Mouse (Mus musculus): ENCODE data around the gene Atn1. TPM values are rescaled to one million over a fixed set of nuclear protein-coding genes. Genes with fewer than 3 reads are reported as not detected.

Atn1 gene
- total and polyA plus RNA-seq, 3 experiments = 1.6 to 43.2 TPM; not detected in 1

- peak within 1 kb of the TSS; percentile 71 for H3K9ac ChIP-seq (ENCODE audit: control insufficient read depth, low read depth, low read length, poor library complexity, severe bottlenecking)
- DNase-seq (ENCODE audit: low read depth, low spot score) = peak; percentile 79
- H3K27me3 ChIP-seq (ENCODE audit: control insufficient read depth in 1 of 2, insufficient read depth in 2 of 2, low read length in 2 of 2) = peaks cover 1 to 2% of the 10 kb centered on the region in 2 experiments; a peak in 3 of 4 replicates
- no peaks in the 10 kb centered on the region; the same call in 1 of the 2 replicates for H3K79me2 ChIP-seq (ENCODE audit: control insufficient read depth, insufficient read depth, low read length, poor library complexity)
- H3K27ac ChIP-seq (ENCODE audit: control insufficient read depth, low read depth, low read length) = no peak within 1 kb of the TSS; the same call in 1 of the 2 replicates
- peak within 1 kb of the TSS; percentile 75 to 80 for H3K4me3 ChIP-seq (ENCODE audit: control insufficient read depth in 1 of 2, insufficient read depth in 1 of 2, low read depth in 2 of 2, low read length in 2 of 2)
- peaks cover 0 to 6% of the 10 kb centered on the region in 2 experiments; a peak in 1 of 4 replicates for H3K36me3 ChIP-seq (ENCODE audit: control insufficient read depth in 1 of 2, insufficient read depth in 2 of 2, low read length in 2 of 2)
- H3K9me3 ChIP-seq (replicated peaks; ENCODE audit: insufficient read depth, low read length) = no peaks in the 10 kb centered on the region
- peaks cover 0 to 15% of the 10 kb centered on the region in 2 experiments; a peak in 2 of 4 replicates for H3K4me1 ChIP-seq (ENCODE audit: control insufficient read depth in 1 of 2, insufficient read depth in 2 of 2, low read length in 2 of 2)
- peak; percentile 20; the same call in 1 of the 2 replicates for TF ChIP-seq ELF1 (IDR thresholded peaks at IDR 0.05; ENCODE audit: low read depth, low read length)
- TF ChIP-seq USF2 (IDR thresholded peaks at IDR 0.05; ENCODE audit: borderline replicate concordance in 1 of 2, insufficient read depth in 1 of 2, low read depth in 1 of 2, low read length in 2 of 2) = no peak
- TF ChIP-seq USF1 (IDR thresholded peaks at IDR 0.05; ENCODE audit: low read depth, low read length) = peak; percentile 86
- peak; percentile 50 for TF ChIP-seq HCFC1 (IDR thresholded peaks at IDR 0.05; ENCODE audit: low read depth, low read length)
- no peak for TF ChIP-seq TAL1 (IDR thresholded peaks at IDR 0.05; ENCODE audit: low read length)
- TF ChIP-seq NELFE (IDR thresholded peaks at IDR 0.05; ENCODE audit: low read depth, low read length) = 0 out of 2 replicates have a peak, but pooled peaks have one; percentile 28
- no peak for TF ChIP-seq TBP (IDR thresholded peaks at IDR 0.05; ENCODE audit: low read depth, low read length)
- peak; percentile 87; the same call in 1 of the 2 replicates for TF ChIP-seq MAZ (IDR thresholded peaks at IDR 0.05; ENCODE audit: low read depth, low read length)
- 0 out of 4 replicates have a peak, but pooled peaks of 1 of the 2 experiments have one; percentile 5 for TF ChIP-seq EP300 (IDR thresholded peaks at IDR 0.05; ENCODE audit: low read depth in 1 of 2, low read length in 2 of 2)
- TF ChIP-seq SIN3A (IDR thresholded peaks at IDR 0.05; ENCODE audit: low read length) = peak; percentile 29; the same call in 1 of the 2 replicates
- TF ChIP-seq UBTF (IDR thresholded peaks at IDR 0.05; ENCODE audit: borderline replicate concordance, insufficient read depth, low read depth, low read length) = no peak; the same call in 1 of the 2 replicates
- peak; percentile 21; the same call in 1 of the 2 replicates for TF ChIP-seq CHD2 (IDR thresholded peaks at IDR 0.05; ENCODE audit: low read length)
- peak; percentile 39; the same call in 1 of the 2 replicates for TF ChIP-seq ZMIZ1 (IDR thresholded peaks at IDR 0.05; ENCODE audit: low read depth, low read length)
Observed at GRCm38 (mm10) chr6:124769101-124769765, 12.9 kb upstream of the Atn1 start, which contains the start of gene Eno2. Gene Eno2 (minus strand): TSS chr6:124769673.

GRCm38 (mm10) chr6:124768704-124769044 lies 12.3 kb upstream of the Atn1 start:
- H3K36me3 ChIP-seq (ENCODE audit: control insufficient read depth in 1 of 2, insufficient read depth in 2 of 2, low read length in 2 of 2) = peaks cover 0 to 6% of the 10 kb centered on the region in 2 experiments; a peak in 1 of 4 replicates
- no peaks in the 10 kb centered on the region for H3K9me3 ChIP-seq (replicated peaks; ENCODE audit: insufficient read depth, low read length)
- peaks cover 0 to 15% of the 10 kb centered on the region in 2 experiments; a peak in 2 of 4 replicates for H3K4me1 ChIP-seq (ENCODE audit: control insufficient read depth in 1 of 2, insufficient read depth in 2 of 2, low read length in 2 of 2)
- peak overlapping the region; percentile 71 for H3K9ac ChIP-seq (ENCODE audit: control insufficient read depth, low read depth, low read length, poor library complexity, severe bottlenecking)
- DNase-seq (ENCODE audit: low read depth, low spot score) = peak; percentile 61
- H3K79me2 ChIP-seq (ENCODE audit: control insufficient read depth, insufficient read depth, low read length, poor library complexity) = no peaks in the 10 kb centered on the region; the same call in 1 of the 2 replicates
- peak overlapping the region; percentile 75 to 80 for H3K4me3 ChIP-seq (ENCODE audit: control insufficient read depth in 1 of 2, insufficient read depth in 1 of 2, low read depth in 2 of 2, low read length in 2 of 2)
- H3K27ac ChIP-seq (ENCODE audit: control insufficient read depth, low read depth, low read length) = no peak overlapping the region
- H3K27me3 ChIP-seq (ENCODE audit: control insufficient read depth in 1 of 2, insufficient read depth in 2 of 2, low read length in 2 of 2) = peaks cover 0 to 2% of the 10 kb centered on the region in 2 experiments; a peak in 1 of 4 replicates
- peak; percentile 4; the same call in 1 of the 2 replicates for TF ChIP-seq UBTF (IDR thresholded peaks at IDR 0.05; ENCODE audit: borderline replicate concordance, insufficient read depth, low read depth, low read length)
- TF ChIP-seq TBP (IDR thresholded peaks at IDR 0.05; ENCODE audit: low read depth, low read length) = no peak
- no peak for TF ChIP-seq RCOR1 (IDR thresholded peaks at IDR 0.05; ENCODE audit: low read depth, low read length)
- no peak for TF ChIP-seq TAL1 (IDR thresholded peaks at IDR 0.05; ENCODE audit: low read length)
